Mouse (Mus musculus) lung, postnatal 10 days (tissue): ENCODE results near the gene Lrrc7.

Experiments used
- DNase-seq: peaks from one replicate; pipeline ENCODE4 v3.0.0; 2021

Lrrc7 gene

DNA sequence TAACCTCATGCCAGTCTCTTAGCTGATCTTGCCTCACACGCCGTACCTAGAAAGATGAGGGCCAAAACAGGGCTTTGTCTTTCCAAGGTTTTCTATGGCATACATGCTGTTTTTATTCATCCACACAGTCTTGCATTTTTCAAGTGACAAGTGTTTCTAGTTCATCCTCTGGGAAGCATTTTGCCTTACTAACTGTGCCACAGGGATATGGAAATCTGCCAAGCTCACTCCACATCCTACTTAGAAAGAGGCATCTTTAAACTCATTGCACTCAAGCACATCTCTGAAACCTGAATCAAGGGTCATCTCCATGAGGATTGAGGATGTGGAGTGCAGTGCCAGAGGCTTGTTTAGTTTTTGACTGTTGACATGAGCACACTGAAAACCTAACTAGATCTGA, 199.9 kb downstream of the Lrrc7 start:
- no peak for DNase-seq

DNA sequence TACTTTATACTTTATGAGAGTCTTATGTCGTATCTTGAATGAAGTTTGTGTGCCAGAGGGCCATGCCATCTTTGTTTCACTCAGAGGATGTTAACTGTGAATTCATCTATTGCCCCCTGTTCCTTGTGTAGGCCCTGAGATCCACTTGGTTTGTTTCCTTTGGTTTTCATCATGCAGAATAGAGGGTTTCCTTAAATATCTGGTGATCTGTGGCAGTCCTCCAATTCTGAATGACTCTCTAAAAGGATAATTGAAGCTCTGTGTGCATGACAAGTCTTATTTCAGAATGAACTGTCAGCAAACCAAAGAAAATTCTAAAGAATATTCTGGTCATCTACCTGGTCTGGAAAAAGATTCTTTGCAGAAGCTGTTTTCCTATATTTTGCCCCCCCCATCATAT, 205.3 kb downstream of the Lrrc7 start:
- DNase-seq = no peak

DNA sequence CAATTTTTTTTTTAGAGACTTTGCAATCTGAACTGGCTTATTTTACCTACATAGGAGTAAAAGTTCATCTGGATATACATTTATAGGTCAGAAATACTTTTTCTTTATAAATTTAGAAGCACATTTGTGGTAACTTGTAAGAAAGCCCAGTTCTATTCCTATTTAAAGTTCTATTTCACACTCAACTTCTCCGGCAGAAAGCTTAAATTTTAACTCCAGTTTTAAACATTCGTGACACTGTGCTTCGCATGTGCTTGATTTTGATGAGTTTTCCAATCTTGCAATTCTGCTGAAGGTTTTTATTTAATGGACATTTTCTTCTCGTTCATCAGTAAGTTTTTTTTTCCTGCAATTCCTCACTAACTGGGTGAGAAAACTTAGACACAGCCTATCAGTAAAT, 205.8 kb downstream of the Lrrc7 start:
- no peak for DNase-seq

- no peak for DNase-seq
Observed at GRCm38 (mm10) chr3:158340808-158341207, 221.2 kb downstream of the Lrrc7 start.

DNA sequence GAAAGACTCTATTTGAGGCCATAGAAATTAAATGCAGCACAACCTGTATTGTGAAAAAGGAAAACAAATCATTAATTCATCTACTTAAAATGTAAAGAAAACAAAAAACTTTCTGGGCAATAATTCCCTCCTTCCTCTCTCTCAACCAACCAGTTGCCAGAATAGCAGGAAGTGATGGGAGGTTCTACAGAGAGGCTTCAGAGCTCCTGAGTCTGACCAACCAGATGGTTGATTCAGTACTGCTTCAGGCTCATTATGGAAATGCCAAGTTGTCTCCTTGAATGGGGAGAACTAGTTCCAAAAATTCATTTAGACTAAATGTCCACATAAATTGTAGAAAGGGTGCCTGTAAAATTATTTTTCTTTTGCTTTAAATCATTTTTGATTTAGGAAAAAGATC, 231.9 kb downstream of the Lrrc7 start:
- no peak for DNase-seq

DNA sequence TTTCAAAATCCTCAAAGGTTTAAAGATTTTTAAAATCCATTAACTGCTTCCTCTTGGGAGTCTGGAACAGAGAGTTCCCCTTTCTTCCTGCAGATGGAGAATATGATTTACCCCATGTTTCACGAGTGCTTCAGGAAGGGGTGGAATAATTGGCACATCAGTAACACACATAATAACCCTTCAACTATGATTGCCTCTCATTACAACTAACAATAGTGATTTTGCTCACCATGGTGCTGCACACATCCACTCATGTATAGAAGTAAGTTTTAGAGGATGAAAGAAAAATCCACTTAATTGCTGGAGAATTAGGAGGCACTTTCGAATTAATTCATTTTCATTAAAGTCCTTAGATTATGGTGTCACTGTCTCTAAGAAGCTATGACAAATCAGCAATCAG, 251.6 kb downstream of the Lrrc7 start:
- no peak for DNase-seq

- no peak for DNase-seq
Observed at GRCm38 (mm10) chr3:158307415-158307814, 254.6 kb downstream of the Lrrc7 start.

DNA sequence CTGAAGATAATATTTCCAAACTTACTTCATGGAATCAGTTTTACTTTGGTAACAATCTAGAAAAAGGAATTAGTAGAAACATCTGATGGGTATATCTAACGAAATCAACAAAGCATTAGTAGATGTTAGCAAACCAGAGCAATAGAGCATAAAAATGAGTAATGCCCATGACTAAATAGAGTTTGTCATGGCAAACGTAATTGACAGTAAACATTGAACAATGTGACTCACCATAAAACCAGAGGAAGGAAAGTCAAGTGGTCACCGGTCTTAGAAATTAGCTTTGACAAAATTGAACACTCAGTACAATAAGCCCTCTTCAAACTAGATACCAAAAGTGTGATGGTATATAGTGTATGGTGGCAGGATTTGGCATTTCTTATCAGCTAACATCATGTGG, 263.3 kb downstream of the Lrrc7 start:
- no peak for DNase-seq

- DNase-seq = no peak
Observed at GRCm38 (mm10) chr3:158295041-158295440, 267.0 kb downstream of the Lrrc7 start.

DNA sequence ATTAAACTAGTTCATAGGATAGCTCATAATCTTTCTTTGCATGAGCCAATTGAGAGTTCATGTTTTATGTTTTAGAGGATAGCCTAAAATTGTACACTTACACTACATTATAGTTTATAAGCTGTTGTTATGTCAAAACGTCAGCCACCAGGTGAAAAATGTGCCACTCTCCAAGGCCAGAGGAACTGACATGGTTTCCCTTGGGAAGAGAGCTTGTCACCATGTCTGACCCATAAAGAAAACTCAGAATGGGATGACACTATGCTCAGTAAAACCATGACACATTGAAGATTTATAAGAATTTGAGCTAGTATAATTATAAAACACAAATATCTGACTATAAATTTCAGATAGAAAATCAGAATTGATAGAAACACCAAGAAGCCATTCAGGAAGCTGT, 277.6 kb downstream of the Lrrc7 start:
- DNase-seq = no peak

DNA sequence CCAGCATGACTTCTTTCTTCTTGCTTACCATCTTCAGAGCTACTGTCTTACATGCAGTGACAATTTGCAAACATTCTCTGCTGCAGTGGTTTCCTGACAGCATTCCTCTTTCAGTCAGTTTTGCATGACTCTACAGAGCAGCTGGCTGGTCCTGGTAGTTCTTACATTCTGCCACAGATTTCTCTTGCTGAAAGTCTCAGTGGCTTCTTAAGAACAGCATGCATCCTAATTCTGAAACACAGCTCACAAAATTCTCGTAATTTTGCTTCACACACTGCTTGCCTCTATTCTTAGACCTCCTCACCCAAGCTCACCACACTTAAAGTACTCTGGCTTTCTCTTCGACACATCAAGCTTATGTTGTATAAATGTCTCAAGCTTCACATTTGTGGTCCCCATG, 283.4 kb downstream of the Lrrc7 start:
- no peak for DNase-seq

- no peak for DNase-seq
Observed at GRCm38 (mm10) chr3:158272700-158273099, 289.3 kb downstream of the Lrrc7 start.

- no peak for DNase-seq
Observed at GRCm38 (mm10) chr3:158270887-158271286, 291.1 kb downstream of the Lrrc7 start.

DNA sequence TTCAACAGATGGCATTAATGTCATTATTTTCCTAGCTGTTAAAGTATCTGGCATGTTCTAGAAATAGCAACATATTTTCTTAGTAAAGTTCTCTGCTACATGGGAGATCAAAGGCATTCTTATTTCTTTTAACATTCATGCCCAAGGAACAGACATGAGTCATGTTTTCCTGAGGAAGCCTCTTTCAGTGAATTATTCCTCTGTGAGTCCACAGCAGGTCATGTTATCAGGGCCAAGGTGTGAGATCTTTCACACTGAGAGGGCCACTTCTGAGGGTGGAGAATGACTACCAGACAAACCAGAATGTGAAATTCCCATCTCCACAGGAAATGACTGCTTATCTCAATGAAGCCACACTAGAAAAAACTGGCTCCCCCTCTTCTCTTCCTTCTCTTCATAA, 309.4 kb downstream of the Lrrc7 start:
- no peak for DNase-seq

- DNase-seq = no peak
Observed at GRCm38 (mm10) chr3:158247672-158248071, 314.3 kb downstream of the Lrrc7 start.

DNA sequence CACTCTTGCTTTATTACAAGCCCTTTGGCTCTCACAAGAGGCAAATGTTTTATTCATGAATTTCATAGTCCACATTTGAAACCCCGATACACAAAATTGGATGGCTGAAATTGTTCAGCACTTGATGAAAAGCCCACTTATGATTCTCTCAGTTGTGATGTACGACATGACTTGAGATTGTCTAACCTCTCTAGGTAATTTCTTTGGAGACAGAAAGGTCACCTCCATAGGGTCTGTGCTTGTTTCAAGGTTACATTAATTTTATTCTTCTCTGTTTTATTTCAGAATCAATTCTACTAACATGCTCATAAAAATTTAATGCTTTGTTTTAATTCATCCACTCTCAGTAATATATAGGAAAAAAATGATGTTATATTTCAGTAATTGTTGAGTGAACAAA, 351.4 kb downstream of the Lrrc7 start:
- DNase-seq = no peak

GRCm38 (mm10) chr3:158210026-158210425, 352.0 kb downstream of the Lrrc7 start:
- peak; percentile 14 for DNase-seq

DNA sequence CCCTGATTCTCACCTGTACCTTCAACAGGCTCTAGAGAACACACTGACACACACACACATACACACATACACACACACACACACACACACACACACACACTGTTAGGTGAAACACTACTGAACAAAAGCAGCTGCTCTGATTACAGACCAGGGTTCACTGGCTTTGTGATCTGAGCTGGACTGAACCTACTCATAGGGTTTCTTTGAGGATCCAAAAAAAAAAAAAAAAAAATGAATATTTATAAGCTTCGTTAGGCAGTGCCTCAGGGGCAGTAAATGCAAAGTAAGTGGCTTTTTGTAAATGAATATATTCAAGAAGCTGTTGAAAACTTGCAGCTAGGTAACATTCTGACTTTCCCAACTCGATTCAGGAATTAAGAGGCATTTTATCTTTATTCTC, 354.2 kb downstream of the Lrrc7 start:
- no peak for DNase-seq

GRCm38 (mm10) chr3:158202776-158203175, 359.2 kb downstream of the Lrrc7 start:
- no peak for DNase-seq

- no peak for DNase-seq
Observed at GRCm38 (mm10) chr3:158195426-158195825, 366.6 kb downstream of the Lrrc7 start.

GRCm38 (mm10) chr3:158193229-158193628, 368.8 kb downstream of the Lrrc7 start:
- no peak for DNase-seq

DNA sequence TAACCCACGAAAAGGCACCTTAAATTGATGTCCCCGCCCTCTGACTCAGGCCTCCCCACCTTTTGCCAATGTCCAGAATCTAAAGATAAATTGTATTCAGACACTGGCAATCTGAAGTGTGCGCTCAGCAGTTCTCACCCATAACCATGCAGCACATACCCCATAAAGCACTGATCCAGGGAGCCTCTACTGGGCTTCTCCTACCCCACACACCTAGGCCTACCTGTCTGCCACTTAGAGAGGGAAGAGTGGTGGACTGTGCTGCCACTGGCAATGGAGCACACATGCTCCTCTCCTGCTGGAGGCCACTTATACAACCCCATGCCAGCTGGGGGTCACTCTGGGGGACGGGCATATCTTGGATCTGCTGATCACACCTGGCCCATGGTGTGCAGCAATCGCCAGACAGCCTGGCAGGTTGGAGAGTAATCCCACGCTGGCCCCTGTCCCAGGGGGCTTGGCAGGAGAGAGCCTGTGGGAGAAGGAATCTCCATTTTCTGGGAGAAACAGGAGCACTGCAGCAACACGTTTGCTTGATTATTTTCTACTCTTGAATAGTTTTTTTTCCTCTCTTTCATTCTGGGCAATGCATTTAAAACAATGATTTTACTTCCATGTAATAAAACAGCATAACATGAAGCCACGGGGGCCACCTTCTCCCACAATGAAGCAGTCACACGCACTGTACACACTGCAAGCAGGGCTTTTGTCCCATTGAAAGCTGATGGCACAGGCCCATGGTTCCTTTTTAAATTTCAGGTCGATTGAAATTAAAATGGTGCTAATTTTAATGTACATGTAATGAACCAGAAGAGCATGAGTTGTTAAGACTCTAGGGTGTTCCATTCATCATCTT, 386.9 kb downstream of the Lrrc7 start:
- DNase-seq = no peak

DNA sequence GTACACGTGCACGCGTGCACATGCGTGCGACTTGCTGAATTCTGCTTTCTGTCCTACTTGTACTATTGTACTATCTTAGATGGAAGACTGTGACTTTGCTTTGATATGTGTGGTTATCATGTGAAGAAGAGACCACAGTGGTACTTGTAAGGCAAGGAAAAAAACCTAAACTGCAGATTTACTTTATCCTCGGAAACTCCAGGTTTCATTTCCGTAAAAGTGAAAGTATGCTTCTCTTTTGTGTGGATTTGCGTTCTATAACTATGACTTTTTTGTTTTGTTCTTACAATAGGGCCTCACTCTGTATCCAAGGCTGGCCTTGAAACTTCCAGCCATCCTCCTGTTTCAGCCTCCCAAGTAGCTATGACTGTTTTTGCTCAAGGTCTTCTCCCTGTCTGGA, 392.8 kb downstream of the Lrrc7 start:
- DNase-seq = no peak

- no peak for DNase-seq
Observed at GRCm38 (mm10) chr3:158168454-158168853, 393.6 kb downstream of the Lrrc7 start.

DNA sequence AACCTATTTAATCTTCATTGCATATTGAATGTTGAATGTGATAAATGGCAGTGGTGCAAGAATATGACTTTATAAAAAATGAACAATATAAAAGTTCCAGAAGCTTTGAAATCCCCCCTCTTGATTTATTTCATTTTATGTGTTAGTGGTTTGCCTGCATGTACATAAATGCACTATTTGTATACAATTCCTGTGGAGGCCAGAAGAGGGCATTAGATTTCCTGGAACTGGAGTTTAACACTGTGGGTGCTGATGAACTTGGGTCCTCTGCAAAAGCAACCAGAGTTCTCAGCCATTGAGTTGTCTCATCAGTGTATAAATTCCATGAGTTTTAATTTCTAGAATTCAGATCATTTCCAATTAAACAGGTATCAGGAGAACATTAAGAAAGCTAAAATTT, 397.0 kb downstream of the Lrrc7 start:
- no peak for DNase-seq
